Mouse (Mus musculus) forebrain, postnatal 0 days (tissue): Measurements from ENCODE around the gene Dpep1. TPM values are rescaled to one million over a fixed set of nuclear protein-coding genes. Genes with fewer than 3 reads are reported as not detected.

ENCODE experiments used
- ATAC-seq: fragments of 200-750 bp; cut with Nextera tagmentation; 2 replicates; pipeline ENCODE4 v1.8.0; 2017; ENCODE audit warnings: mild to moderate bottlenecking, moderate library complexity
- DNase-seq: peaks from one replicate; pipeline ENCODE4 v3.0.0-alpha.2; 2015
- H3K27ac ChIP-seq: fragments of 300-500 bp; sonication (generic); 2 replicates; pipeline ENCODE4 v1.5.1; 2014; ENCODE audit warnings: low read depth, mild to moderate bottlenecking, antibody characterized with exemption, low read length, moderate library complexity, mixed read lengths
- H3K27me3 ChIP-seq: fragments of 300-500 bp; sonication (generic); 2 replicates; pipeline ENCODE4 v1.6.1; 2014; ENCODE audit warnings: mild to moderate bottlenecking, low read length, mixed read lengths; ENCODE audit not compliant: insufficient read depth
- H3K36me3 ChIP-seq: fragments of 300-500 bp; sonication (generic); 2 replicates; pipeline ENCODE4 v1.6.1; 2014; ENCODE audit warnings: mild to moderate bottlenecking, moderate library complexity; ENCODE audit not compliant: insufficient read depth
- H3K4me1 ChIP-seq: fragments of 300-500 bp; sonication (generic); 2 replicates; pipeline ENCODE4 v1.6.1; 2014; ENCODE audit warnings: antibody characterized with exemption; ENCODE audit not compliant: insufficient read depth
- H3K4me2 ChIP-seq: fragments of 300-500 bp; sonication (generic); 2 replicates; pipeline ENCODE4 v1.6.1; 2014; ENCODE audit warnings: low read depth, mild to moderate bottlenecking, moderate library complexity
- H3K4me3 ChIP-seq: fragments of 300-500 bp; sonication (generic); 2 replicates; pipeline ENCODE4 v1.5.1; 2014; ENCODE audit warnings: low read depth, low read length, mixed read lengths
- H3K9ac ChIP-seq: fragments of 300-500 bp; sonication (generic); 2 replicates; pipeline ENCODE4 v1.6.1; 2014; ENCODE audit warnings: mild to moderate bottlenecking
- H3K9me3 ChIP-seq: fragments of 300-500 bp; sonication (generic); 2 replicates; pipeline ENCODE4 v1.6.1; 2016; ENCODE audit warnings: low read length
- CTCF ChIP-seq: sonication (generic); IDR thresholded peaks from 2 replicates; pipeline ENCODE4 v1.5.1; 2016; ENCODE audit warnings: antibody characterized with exemption, control low read depth, low read depth
- WGBS: fragments of 180-500 bp; shearing (Covaris S2); extraction: QIAGEN DNeasy Blood & Tissue Kit; methylation state at CpG from one replicate; pipeline ENCODE4 v1.1.7; 2014; 5-methylcytosine and 5-hydroxymethylcytosine counted together
- polyA plus RNA-seq: library from polyadenylated mRNA; unstranded; fragments of >200 nt; fragmentation: Nextera tagmentation; extraction: Ambion mirVana; gene quantifications from 2 replicates; pipeline ENCODE4 v1.2.1, GENCODE M21; 2015
- total RNA-seq: library from RNA; depleted of rRNA; stranded (reverse); fragments of >200 nt; gene quantifications from 2 replicates; pipeline ENCODE4 v1.2.3, GENCODE M21; 2014

The Dpep1 gene
- total and polyA plus RNA-seq, 2 experiments from 2014 or later = 0.46 to 0.57 TPM

- 0 out of 2 replicates have a peak within 1 kb of the TSS, but pooled peaks have one; percentile 15 for H3K27ac ChIP-seq
- TF ChIP-seq CTCF = peak; percentile 49
Measured at GRCm38 (mm10) chr8:123235520-123236497, 49.8 kb downstream of the Dpep1 start, which contains the start of gene Spata2l. Gene Spata2l (minus strand): TSS chr8:123236233.

GRCm38 (mm10) chr8:123239398-123239797 lies 53.4 kb downstream of the Dpep1 start:
- DNase-seq (no peak), ATAC-seq (no peak)
- Histone ChIP-seq H3K27me3 (peaks cover 7% of the 10 kb centered on the region; the same call in 1 of the 2 replicates), H3K4me3 (no peak overlapping the region), H3K4me2 (no peak overlapping the region), H3K4me1 (peaks cover 15% of the 10 kb centered on the region), H3K9me3 (no peaks in the 10 kb centered on the region), H3K36me3 (peaks cover 29% of the 10 kb centered on the region), H3K9ac (no peak overlapping the region), H3K27ac (no peak overlapping the region)
- TF ChIP-seq CTCF = no peak
- WGBS = 86% methylated on average over 10 of the region's 10 CpGs

More at GRCm38 (mm10) chr8:123235520-123236497, 49.8 kb downstream of the Dpep1 start, which contains the start of gene Spata2l:
- Histone ChIP-seq H3K4me1 (peaks cover 15% of the 10 kb centered on the region), H3K27me3 (peaks cover 7% of the 10 kb centered on the region; the same call in 1 of the 2 replicates), H3K9ac (peak within 1 kb of the TSS; percentile 64), H3K36me3 (no peaks in the 10 kb centered on the region), H3K4me3 (peak within 1 kb of the TSS; percentile 54), H3K4me2 (peak within 1 kb of the TSS; percentile 84), H3K9me3 (no peaks in the 10 kb centered on the region)
- ATAC-seq (peak; percentile 84), DNase-seq (peak; percentile 75)
- WGBS = 2% methylated on average over 57 of the region's 57 CpGs

- WGBS = 92% methylated on average over 7 of the region's 7 CpGs
- no peaks in the 10 kb centered on the region for H3K9me3 ChIP-seq
- H3K27ac ChIP-seq = no peak overlapping the region
- no peak for DNase-seq
- H3K4me2 ChIP-seq = no peak overlapping the region
- H3K4me1 ChIP-seq = no peaks in the 10 kb centered on the region
- no peak overlapping the region for H3K4me3 ChIP-seq
- ATAC-seq = no peak
- no peak for TF ChIP-seq CTCF
- no peaks in the 10 kb centered on the region for H3K27me3 ChIP-seq
- H3K36me3 ChIP-seq = peaks cover 57% of the 10 kb centered on the region
- H3K9ac ChIP-seq = no peak overlapping the region
Measured at GRCm38 (mm10) chr8:123242107-123242923, 56.3 kb downstream of the Dpep1 start.

- Histone ChIP-seq H3K4me1 (no peaks in the 10 kb centered on the region), H3K27me3 (no peaks in the 10 kb centered on the region), H3K4me2 (no peak overlapping the region), H3K4me3 (no peak overlapping the region), H3K36me3 (peaks cover 64% of the 10 kb centered on the region), H3K9me3 (no peaks in the 10 kb centered on the region), H3K27ac (no peak overlapping the region), H3K9ac (no peak overlapping the region)
- WGBS = 66% methylated on average over 11 of the region's 11 CpGs
- no peak for TF ChIP-seq CTCF
- no peak for DNase-seq
- ATAC-seq = no peak
Measured at GRCm38 (mm10) chr8:123243053-123243452, 57.0 kb downstream of the Dpep1 start.

DNA sequence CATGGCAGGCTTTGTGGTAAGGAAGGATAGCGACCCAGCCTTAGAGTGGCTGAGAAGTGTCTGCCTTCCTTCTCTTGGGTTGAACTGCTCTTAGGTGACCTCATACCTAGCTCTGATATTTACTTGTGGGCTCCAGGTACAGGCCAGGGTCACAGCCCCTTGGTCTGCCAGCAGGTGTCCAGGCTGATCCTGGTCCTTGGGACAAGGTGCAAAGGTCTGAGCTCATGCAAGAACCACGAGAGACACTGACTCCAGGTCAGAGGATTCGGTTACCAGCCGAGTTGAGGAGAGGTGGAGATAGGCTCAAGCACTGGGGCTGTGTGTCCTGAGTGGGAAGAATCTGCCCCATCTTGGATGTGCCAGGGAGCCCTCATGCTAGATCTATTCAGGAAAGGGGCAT lies 58.3 kb downstream of the Dpep1 start:
- Histone ChIP-seq H3K4me1 (no peaks in the 10 kb centered on the region), H3K4me2 (no peak overlapping the region), H3K27me3 (no peaks in the 10 kb centered on the region), H3K9me3 (no peaks in the 10 kb centered on the region), H3K9ac (no peak overlapping the region), H3K4me3 (no peak overlapping the region), H3K27ac (no peak overlapping the region), H3K36me3 (peaks cover 78% of the 10 kb centered on the region)
- no peak for ATAC-seq
- no peak for TF ChIP-seq CTCF
- 91% methylated on average over 4 of the region's 4 CpGs for WGBS
- DNase-seq = no peak

GRCm38 (mm10) chr8:123245543-123245942 lies 59.5 kb downstream of the Dpep1 start:
- WGBS = 87% methylated on average over 12 of the region's 12 CpGs
- no peak overlapping the region for H3K9ac ChIP-seq
- H3K27ac ChIP-seq = no peak overlapping the region
- no peak for DNase-seq
- no peaks in the 10 kb centered on the region for H3K9me3 ChIP-seq
- H3K4me2 ChIP-seq = no peak overlapping the region
- no peaks in the 10 kb centered on the region for H3K27me3 ChIP-seq
- TF ChIP-seq CTCF = no peak
- H3K36me3 ChIP-seq = peaks cover 86% of the 10 kb centered on the region
- no peak overlapping the region for H3K4me3 ChIP-seq
- H3K4me1 ChIP-seq = no peaks in the 10 kb centered on the region
- no peak for ATAC-seq
